Comparison of ENCODE assay signal across 8 mouse cellular contexts in the genomic region with DNA sequence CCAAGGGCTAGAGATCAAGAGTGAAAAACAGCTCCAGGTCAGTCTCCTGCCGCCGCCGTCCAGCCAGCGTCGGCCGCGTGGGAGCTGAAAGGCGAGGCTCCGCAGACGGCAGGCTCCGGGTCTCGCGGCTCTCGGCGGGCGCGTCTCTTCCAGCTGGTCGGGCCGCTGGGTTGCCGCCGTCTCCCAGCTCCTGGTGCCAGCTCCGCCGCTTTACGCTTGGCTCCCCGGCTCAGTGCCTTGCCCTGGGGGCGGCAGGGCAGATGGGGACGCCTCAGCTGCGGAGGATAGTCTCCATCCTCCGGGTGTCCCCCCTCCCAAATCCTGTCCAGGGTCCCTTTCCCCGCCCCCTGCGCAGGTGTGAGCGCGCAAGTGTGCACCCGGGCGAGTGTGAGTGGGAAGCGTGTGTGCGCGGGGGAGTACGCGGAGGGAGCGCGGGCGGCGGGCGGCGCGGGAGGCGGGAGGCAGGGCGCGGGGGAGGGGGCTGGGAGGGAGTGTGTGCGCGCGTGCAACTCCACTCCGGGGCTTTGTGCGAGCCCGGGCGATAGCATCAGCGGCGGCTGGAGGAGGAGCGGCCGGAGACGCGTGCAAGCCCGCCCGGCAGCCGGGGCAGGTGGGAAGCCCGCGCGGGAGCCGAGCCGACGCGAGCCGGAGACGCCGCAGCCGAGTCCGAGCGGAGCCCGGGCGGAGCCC. TPM values are rescaled to one million over a fixed set of nuclear protein-coding genes. Genes with fewer than 3 reads are reported as not detected.
DNase-seq lines count a peak whose midpoint lies in the region; ATAC-seq and TF ChIP-seq lines count a peak whose summit lies in the region.

No protein-coding gene starts in this region.

- no peak overlapping the region for H3K27ac ChIP-seq in heart, embryonic 13.5 days (replicated peaks)
- no peak overlapping the region for H3K27ac ChIP-seq in heart, adult 2 months
- H3K27ac ChIP-seq in embryonic facial prominence, embryonic 13.5 days = no peak overlapping the region

- no peak overlapping the region for H3K9ac ChIP-seq in heart, embryonic 13.5 days
- no peak overlapping the region for H3K9ac ChIP-seq in heart, adult 2 months (ENCODE audit: low read depth, low read length)
- H3K9ac ChIP-seq in embryonic facial prominence, embryonic 13.5 days = peak overlapping the region; percentile 51; the same call in 1 of the 2 replicates

- H3K27me3 ChIP-seq in heart, embryonic 13.5 days (replicated peaks) = peaks cover 100% of the 10 kb centered on the region
- H3K27me3 ChIP-seq in heart, adult 2 months (ENCODE audit: control insufficient read depth, insufficient read depth, low read length) = peaks cover 12% of the 10 kb centered on the region
- H3K27me3 ChIP-seq in embryonic facial prominence, embryonic 13.5 days = peaks cover 100% of the 10 kb centered on the region

- no peaks in the 10 kb centered on the region for H3K36me3 ChIP-seq in heart, embryonic 13.5 days
- H3K36me3 ChIP-seq in heart, adult 2 months (ENCODE audit: control insufficient read depth, insufficient read depth, low read length) = no peaks in the 10 kb centered on the region
- no peaks in the 10 kb centered on the region for H3K36me3 ChIP-seq in embryonic facial prominence, embryonic 13.5 days

- ATAC-seq in heart, embryonic 13.5 days (ENCODE audit: extremely low read depth, insufficient number of reproducible peaks, low FRiP score, low TSS enrichment) = no peak
- peak; percentile 63; the same call in 1 of the 2 replicates for ATAC-seq in embryonic facial prominence, embryonic 13.5 days (ENCODE audit: insufficient number of reproducible peaks, insufficient read depth, low FRiP score, low TSS enrichment, low read depth)

- under 1% methylated on average over 66 of the region's 81 CpGs for WGBS in heart, embryonic 13.5 days
- 2% methylated on average over 62 of the region's 81 CpGs for WGBS in heart, adult 2 months
- WGBS in embryonic facial prominence, embryonic 13.5 days = under 1% methylated on average over 66 of the region's 81 CpGs

- intact Hi-C loops in heart, adult 2 months (cut with DNase I) = loop anchor here (5.0 kb wide), 1 partner anchor 472 kb away; no protein-coding TSS in a partner anchor

- H3K4me1 ChIP-seq in heart, embryonic 13.5 days = peaks cover 24% of the 10 kb centered on the region
- H3K4me1 ChIP-seq in heart, adult 2 months (ENCODE audit: control insufficient read depth, insufficient read depth, low read length) = no peaks in the 10 kb centered on the region
- H3K4me1 ChIP-seq in embryonic facial prominence, embryonic 13.5 days = peaks cover 32% of the 10 kb centered on the region

- H3K4me2 ChIP-seq in heart, embryonic 13.5 days = peak overlapping the region; percentile 66
- peak overlapping the region; percentile 80 for H3K4me2 ChIP-seq in embryonic facial prominence, embryonic 13.5 days

- no peaks in the 10 kb centered on the region for H3K9me3 ChIP-seq in heart, embryonic 13.5 days
- H3K9me3 ChIP-seq in embryonic facial prominence, embryonic 13.5 days = no peaks in the 10 kb centered on the region

- no peak for TF ChIP-seq EP300 in heart, adult 2 months (IDR thresholded peaks at IDR 0.05; ENCODE audit: insufficient read depth, low read depth, low read length)

- DNase-seq in heart, adult 2 months = no peak
- peak; percentile 35 for DNase-seq in Muller cell, postnatal 12 days (ENCODE audit: inconsistent ontology term)
- DNase-seq in layer of hippocampus, adult 9-11 months = peak; percentile 29
- peak; percentile 69 for DNase-seq in neural tube, embryonic 10.5 days (ENCODE audit: extremely low spot score, low spot score)
- peak; percentile 21 to 30 for DNase-seq in urinary bladder, postnatal 36 days (ENCODE audit: low spot score in 2 of 2)
- DNase-seq in natural killer cell, adult 2 months (ENCODE audit: low spot score in 2 of 2) = no peak

- no peak for TF ChIP-seq CTCF in heart, adult 2 months (IDR thresholded peaks at IDR 0.05)

- TF ChIP-seq POLR2A in heart, adult 2 months (IDR thresholded peaks at IDR 0.05; ENCODE audit: insufficient read depth, low read depth, low read length) = no peak

- H3K4me3 ChIP-seq in heart, embryonic 13.5 days = peak overlapping the region; percentile 45
- no peak overlapping the region for H3K4me3 ChIP-seq in heart, adult 2 months
- H3K4me3 ChIP-seq in embryonic facial prominence, embryonic 13.5 days = peak overlapping the region; percentile 46

- no peaks in the 10 kb centered on the region for H3K79me2 ChIP-seq in heart, adult 2 months (replicated peaks; ENCODE audit: control insufficient read depth, insufficient read depth, low read length)

RNA-seq across cellular contexts. Expression of a gene that starts 0.5 kb away (rescaled TPM):
- 0.13 and 0.31 TPM in 2 replicates for polyA plus RNA-seq in heart, embryonic 13.5 days (2015; fragmentation: Nextera tagmentation; extraction: Ambion mirVana)
- total RNA-seq in heart, adult 2 months (2021) = under 1 TPM; 0.14 to 0.21 TPM
- polyA plus RNA-seq in heart, adult 2 months (2012; rRNA removed) = 0.23 and 0.25 TPM in 2 replicates
- 0.62 and 1.1 TPM in 2 replicates for polyA plus RNA-seq in embryonic facial prominence, embryonic 13.5 days (2015; fragmentation: Nextera tagmentation; extraction: Ambion mirVana)

Comparison
In these comparisons a context has a peak if more than half of its experiments do, and no peak if none do; other contexts are left out.
1. DNase-seq: peak in Muller cell, postnatal 12 days (single experiment), layer of hippocampus, adult 9-11 months (single experiment), neural tube, embryonic 10.5 days (single experiment) and urinary bladder, postnatal 36 days (2 of 2); none in heart, adult 2 months (0 of 2) and natural killer cell, adult 2 months (0 of 2).